Mouse (Mus musculus): ENCODE results near the gene Ltn1.

The Ltn1 gene

DNA sequence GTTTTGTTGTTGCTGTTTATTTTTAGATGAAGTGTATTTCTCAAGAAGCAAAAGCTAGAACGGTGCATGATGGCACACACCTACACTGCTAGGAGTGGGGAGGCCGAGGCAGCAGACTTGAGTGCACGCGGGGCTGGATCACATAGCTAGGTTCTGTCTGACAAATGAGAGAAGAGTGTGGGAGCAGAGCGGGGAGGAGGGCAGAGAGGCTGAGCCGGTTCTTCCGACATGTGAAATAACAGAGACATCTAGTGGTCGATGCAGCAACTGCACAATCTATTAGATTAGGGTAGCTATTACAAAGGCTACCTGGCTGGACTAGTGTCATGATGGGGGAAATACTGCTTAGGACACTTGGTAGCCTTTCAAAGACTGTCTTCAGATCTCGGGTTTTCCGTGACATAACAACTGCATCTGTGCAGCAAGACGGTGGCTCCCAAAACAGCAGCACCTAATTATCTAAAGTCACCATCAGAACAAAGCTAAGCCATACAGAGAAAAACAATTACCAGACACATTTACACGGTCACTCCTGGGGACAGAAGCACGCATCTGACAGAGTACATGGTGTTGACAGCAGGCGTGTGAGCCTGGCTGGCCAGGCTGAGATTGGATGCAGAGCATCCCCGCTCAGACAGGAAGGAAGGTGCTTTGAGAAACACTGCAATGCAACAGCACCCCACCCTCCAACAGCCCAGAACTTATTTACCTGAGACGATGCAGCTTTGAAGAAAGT, 38.4 kb downstream of the Ltn1 start:
- peak; percentile 90 for DNase-seq (ENCODE audit: low read depth, low spot score)

DNA sequence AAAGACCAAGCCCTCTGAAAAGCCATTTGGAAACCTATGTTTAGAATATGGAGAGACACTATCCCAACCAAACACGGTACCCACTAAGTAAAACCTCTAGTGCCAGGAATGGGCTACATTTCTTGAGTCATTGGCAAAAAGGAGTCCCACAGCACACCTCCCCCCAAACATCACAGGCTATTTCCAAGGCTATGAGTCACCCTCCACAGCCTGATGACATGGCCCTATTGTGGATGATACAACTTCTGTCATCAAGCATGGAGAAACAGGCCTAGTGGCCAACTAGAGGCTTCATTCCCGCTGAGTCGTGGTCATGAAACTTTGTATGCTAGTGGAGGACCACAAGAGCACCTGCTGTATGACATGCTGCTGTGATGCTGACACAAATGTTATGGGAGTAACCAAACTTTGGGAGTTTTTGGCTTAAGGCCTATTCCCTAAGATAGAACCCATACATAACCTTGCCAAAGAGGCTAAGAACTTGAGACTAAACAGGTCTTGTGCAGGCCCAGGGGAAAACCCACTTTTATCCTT, 44.9 kb downstream of the Ltn1 start:
- peak; percentile 63 for DNase-seq (ENCODE audit: low read depth, low spot score)

DNA sequence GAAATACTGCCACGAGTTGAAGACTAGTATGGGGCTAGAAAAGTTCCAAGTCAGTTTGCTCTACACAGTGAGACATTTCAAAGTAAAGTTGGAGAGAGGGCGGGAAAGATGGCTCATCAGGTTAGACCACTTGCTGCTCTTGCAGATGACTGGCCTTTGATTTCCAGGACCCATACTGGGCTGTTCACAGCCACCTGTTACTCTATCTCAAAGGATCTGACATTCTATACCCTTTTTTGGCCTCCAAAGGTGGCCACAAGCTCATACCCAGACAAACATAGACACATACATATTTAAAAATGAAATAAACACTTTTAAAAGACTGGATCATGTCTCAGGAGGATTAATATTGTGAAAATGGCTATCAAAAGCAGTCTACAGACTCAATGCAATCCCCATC, 48.0 kb downstream of the Ltn1 start:
- DNase-seq (ENCODE audit: low read depth, low spot score) = no peak

DNA sequence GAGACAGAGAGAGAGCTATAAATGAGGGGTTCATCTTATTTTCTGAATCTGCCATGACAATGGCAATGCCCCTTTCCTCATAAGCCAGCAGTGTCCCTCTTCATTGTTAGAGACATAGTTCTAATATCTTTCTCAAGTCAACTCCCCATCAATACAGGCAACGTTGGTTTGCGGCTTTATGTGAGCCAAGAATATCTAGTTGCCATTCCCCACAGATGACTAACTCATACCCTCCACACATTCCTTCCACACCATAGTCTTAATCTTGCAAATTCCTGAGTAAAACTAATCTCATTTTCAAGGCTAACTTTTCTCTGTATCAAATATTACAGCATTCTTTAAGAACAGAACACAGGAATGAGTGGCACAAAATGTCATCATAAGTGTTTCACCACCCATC, 49.4 kb downstream of the Ltn1 start:
- DNase-seq (ENCODE audit: low read depth, low spot score) = no peak

DNA sequence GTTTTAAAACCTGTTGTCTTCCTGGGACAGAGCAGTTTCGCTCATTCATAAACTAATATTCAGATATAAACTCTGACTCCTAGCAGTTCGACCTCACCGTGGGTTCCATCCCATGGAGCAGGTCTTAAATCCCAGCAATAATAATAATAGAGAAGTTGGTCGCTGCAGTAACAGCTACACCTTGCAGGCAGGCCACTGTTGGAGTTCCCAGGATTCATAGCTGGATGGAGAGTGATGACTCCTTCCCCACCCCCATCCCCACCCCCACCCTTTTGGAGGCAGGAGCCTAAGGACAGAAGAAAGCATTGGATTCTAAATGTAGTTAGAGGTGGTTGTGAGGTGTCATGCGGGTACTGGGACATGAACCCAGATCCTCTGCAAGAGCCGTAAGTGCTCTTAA, 66.0 kb downstream of the Ltn1 start:
- DNase-seq (ENCODE audit: low read depth, low spot score) = no peak

DNA sequence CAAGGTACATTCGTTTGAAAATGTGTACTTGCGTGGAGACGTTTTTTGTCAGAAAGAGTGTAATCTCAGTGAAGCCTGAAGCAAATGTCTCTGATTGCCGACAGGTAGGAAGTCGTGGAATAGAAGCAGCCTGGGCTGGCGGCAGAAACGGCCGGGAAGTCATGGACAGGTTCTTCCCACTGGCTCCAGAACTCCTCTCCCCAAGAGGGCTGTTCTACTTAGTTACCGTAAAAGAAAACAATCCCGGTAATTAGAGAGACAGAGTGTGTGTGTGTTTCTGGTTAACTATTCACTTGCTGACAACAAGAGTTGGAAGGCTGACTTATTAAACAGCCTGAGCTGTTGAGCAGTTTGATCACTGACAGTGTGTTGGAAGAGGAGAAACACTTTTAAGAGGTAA, 66.4 kb downstream of the Ltn1 start:
- no peak for DNase-seq (ENCODE audit: low read depth, low spot score)

DNA sequence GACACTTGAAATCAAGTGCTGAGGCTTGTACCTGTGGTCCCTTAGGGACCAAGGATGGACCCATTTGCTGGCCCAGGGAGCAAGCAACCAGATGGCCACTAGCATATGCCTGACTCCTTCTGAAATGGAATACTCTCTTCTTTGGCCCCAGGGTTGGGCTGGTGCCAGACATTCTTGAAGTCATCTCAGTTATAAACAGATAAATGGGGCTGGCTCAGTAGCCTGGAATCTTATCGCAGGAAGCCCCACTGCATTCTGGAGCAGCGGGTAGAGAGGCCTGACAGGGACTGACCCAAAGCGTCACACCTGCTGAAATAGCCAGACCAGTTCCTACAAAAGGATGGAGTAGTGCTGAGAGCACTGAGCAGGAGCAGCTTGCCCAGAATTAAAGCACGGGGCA, 68.2 kb downstream of the Ltn1 start:
- peak; percentile 94 for DNase-seq (ENCODE audit: low read depth, low spot score)

DNA sequence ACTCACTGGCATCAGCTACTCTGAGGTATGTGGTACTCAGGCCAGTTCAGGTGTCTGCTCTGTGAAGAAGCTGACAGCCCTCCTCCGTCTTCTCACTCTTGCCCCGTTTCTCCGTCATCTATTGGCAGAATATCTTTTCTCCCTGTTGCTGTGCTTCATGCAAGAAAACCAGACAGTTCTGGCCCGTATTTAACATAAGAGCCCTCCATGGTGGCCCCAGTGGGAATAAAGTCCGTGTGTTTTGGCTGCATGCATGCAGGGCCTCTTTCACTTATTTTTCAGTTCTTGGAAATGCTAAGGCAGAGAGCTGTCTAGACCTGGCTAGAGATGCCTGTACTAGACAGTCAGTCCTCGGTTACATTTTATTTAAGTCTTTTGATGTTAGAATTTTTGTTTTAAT, 72.3 kb downstream of the Ltn1 start:
- no peak for DNase-seq (ENCODE audit: low read depth, low spot score)

DNA sequence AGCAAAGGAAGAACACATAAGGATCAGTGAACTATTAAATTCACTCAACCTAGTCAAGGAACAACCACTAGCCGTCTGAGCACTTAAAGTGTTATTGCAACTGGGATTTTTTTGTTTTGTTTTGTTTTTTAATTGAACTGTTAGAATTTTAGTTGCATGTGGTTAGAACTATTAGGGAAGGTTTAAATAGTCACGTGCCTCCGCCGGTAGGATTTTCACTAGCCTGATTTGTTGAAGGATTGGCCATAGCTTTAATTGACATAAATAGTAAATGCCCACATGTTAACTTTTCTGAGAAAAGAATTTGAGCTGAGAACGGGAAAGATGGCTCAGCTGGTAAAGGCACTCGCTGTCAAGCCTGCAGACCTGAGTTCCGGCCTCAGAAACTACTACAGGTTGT, 77.7 kb downstream of the Ltn1 start:
- peak; percentile 5 for DNase-seq (ENCODE audit: low read depth, low spot score)

DNA sequence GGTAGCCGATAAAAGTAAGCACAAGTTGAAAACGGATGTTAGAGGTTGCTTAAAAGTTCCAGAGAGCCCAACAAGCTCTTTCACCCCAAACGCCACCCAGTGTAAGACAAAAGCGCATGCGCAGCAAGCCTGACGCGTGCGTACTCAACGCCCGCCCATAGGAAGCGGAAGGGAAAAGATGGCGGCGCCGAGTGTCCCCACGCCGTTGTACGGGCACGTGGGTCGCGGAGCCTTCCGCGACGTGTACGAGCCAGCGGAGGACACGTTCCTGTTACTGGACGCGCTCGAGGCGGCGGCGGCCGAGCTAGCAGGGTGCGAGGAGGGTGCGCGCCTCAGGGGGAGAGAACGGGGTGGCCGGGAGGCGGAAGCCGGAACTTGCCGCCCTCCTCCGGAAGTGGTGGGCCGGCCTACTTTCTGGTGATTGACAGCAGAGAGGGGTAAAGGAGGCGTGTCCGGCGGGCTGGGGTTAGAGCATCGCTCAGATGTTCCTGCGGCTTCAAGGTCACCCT, 78.3 kb downstream of the Ltn1 start, which contains the start of gene N6amt1:
Gene N6amt1, plus strand, starts transcription at position 111 of the 509 bp plus-strand sequence.
- DNase-seq (ENCODE audit: low read depth, low spot score) = peak; percentile 97

DNA sequence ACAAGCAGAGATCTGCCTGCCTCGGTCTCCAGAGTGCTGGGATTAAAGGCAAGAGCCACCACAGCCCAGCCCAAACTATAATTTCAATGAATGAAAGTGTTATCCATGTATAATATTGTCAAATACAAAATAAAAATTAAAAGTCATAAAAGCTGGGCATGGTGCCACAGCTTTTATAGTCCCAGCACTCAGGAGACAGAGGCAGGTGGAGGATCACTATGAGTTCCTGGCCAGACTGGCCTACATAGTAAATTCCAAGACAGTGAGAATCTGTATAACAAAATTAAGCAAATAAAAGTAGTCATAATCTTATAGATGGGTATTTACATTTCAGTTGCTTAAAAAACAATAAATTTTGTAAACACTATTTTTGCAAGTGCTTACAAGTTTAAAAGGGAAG, 78.8 kb downstream of the Ltn1 start:
- no peak for DNase-seq (ENCODE audit: low read depth, low spot score)

DNA sequence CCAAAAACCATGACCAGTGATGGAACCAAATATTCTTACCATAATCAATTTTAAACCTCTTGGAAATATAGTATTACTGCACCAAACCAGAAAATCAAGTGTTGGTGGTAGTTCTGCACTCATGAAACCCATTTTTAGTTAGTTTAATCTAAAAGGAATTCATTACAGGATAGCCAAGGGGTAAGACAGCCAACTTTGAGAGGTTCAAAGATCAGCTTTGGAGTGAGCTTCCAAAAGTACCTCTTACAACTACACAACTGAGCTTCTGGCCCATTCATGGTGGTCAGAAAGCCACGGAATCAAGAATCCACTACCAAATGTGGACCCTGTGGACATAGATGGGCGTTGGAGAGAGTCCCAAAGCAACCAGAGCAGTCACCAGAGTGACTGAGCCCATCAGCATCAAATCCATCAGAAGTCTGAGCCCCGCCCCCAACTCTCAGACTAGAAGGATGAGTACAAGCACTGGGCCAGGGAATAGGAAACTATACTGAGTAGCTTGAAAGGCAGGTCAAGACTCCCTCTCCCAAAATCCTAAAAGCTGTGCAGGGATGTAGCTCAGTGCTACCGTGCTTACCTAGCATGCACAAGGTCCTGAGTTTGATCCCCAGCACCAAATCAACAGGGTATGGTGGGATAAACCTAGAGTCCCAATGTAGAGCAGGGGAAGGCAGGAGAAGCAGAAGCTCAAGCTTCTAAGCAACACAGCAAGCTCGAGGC, 80.9 kb downstream of the Ltn1 start:
- DNase-seq (ENCODE audit: low read depth, low spot score) = no peak

DNA sequence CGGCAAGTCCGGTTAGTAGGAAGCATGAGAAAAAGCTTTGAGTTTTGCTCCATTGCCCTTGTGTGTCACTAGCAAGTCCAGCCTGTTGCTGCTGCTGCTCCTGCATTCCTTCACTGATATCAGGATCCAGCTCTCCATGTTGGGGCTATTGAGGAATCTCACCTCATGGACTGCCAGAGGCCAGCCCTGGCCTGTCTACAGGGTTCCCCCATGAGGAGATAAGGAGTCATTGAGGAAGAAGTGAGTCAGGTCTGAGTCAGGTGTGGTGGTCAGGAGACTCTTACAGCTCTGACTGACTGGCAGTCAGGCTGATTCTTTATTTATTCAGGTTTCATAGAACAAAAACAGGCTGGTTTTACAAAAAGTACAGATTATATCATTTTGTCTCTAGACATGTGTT, 84.3 kb downstream of the Ltn1 start:
- no peak for DNase-seq (ENCODE audit: low read depth, low spot score)

DNA sequence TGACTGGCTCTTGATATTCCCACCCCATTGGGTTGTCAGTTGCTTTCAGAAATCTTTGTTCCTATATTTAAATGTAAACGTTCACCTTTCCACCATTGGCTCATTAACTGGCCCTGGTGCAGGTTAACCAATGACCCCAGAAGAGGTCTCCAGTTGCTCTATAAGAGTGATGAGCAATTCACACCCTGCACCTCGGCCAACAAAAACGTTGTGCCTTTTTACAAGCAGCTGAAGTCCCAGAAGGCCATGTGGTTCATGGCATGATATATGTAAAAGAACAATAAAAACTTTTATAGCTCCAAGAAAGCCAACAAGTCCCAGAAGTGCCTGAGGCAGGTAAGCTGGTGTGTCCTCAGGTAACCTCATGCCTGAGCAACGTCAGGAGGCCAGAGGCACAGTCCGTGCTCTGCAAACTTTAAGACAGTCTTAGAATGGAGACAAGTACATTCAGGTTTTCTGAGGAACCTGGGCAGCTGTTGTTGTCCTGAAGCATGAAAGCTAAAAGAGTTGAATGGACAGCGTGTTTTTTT, 91.3 kb downstream of the Ltn1 start:
- no peak for DNase-seq (ENCODE audit: low read depth, low spot score)

DNA sequence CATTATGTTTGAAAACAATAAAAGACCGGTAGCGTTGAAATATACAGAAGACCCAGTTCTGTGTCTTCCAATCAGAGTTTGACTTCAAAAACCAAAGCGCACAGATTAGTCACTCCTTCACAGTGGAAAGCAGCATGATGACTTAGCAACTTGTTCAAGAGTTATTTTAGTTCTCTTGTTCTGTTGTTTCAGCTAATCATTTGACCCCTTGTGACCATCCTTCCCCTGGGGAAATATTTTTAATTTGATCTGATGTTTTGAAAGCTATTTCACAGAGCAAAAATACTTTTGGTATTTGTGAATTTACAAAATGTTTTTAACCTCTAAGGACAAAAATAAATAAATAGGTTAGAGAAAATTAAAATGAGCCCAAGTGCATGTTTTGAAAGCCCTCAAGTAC, 97.7 kb downstream of the Ltn1 start:
- DNase-seq (ENCODE audit: low read depth, low spot score) = no peak

DNA sequence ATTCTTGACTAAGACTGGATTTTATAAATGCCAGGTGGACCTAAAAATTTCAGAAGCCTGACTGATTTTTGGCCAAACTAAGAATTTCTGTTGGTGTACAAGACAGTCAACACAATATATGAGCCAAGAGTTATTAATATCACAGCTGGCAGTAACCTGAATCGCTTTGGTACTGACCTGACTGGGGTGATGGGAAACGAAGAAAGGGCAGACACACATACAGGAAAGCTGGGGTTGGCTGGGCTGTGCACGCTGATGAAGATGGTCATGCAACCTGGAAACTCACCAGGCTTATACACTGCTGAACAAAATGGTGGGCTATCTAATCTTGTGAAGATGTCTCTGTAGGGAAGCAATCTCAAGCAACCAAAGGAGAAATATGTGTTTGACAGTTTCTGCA, 102.4 kb downstream of the Ltn1 start:
- no peak for DNase-seq (ENCODE audit: low read depth, low spot score)
